Mouse (Mus musculus) stomach, embryonic 16.5 days (tissue): ENCODE measurements around the gene Hmgcll1. TPM values are rescaled to one million over a fixed set of nuclear protein-coding genes. Genes with fewer than 3 reads are reported as not detected.

Experiments
- ATAC-seq: fragments of 200-750 bp; cut with Nextera tagmentation; 2 replicates; pipeline ENCODE4 v1.8.0; 2017; ENCODE audit warnings: moderate number of reproducible peaks, moderate TSS enrichment; ENCODE audit not compliant: insufficient read depth, low FRiP score
- H3K27ac ChIP-seq: fragments of 300-500 bp; sonication (generic); 2 replicates; pipeline ENCODE4 v1.5.1; 2014; ENCODE audit warnings: low read length
- H3K27me3 ChIP-seq: fragments of 300-500 bp; sonication (generic); 2 replicates; pipeline ENCODE4 v1.6.1; 2014; ENCODE audit warnings: low read length, control low read depth, mixed read lengths; ENCODE audit not compliant: control insufficient read depth, insufficient read depth
- H3K36me3 ChIP-seq: fragments of 300-500 bp; sonication (generic); 2 replicates; pipeline ENCODE4 v1.6.1; 2014; ENCODE audit warnings: low read length; ENCODE audit not compliant: control insufficient read depth, insufficient read depth
- H3K4me1 ChIP-seq: fragments of 300-500 bp; sonication (generic); 2 replicates; pipeline ENCODE4 v1.6.1; 2014; ENCODE audit warnings: low read length, control low read depth, mixed read lengths; ENCODE audit not compliant: control insufficient read depth, insufficient read depth
- H3K4me2 ChIP-seq: fragments of 300-500 bp; sonication (generic); 2 replicates; pipeline ENCODE4 v1.6.1; 2014; ENCODE audit warnings: low read depth, low read length, mixed read lengths
- H3K4me3 ChIP-seq: fragments of 300-500 bp; sonication (generic); replicated peaks from 2 replicates; pipeline ENCODE4 v1.5.1; 2014; ENCODE audit warnings: mild to moderate bottlenecking, low read length
- H3K9ac ChIP-seq: fragments of 300-500 bp; sonication (generic); 2 replicates; pipeline ENCODE4 v1.6.1; 2014; ENCODE audit warnings: low read length
- H3K9me3 ChIP-seq: fragments of 300-500 bp; sonication (generic); replicated peaks from 2 replicates; pipeline ENCODE4 v1.6.1; 2016; ENCODE audit warnings: low read length, control low read depth; ENCODE audit not compliant: control insufficient read depth
- WGBS: fragments of 180-500 bp; shearing (Covaris S2); extraction: QIAGEN DNeasy Blood & Tissue Kit; methylation state at CpG from one replicate; pipeline ENCODE4 v1.1.7; 2014; 5-methylcytosine and 5-hydroxymethylcytosine counted together
- polyA plus RNA-seq: library from polyadenylated mRNA; unstranded; fragments of >200 nt; fragmentation: Nextera tagmentation; extraction: Ambion mirVana; gene quantifications from 2 replicates; pipeline ENCODE4 v1.2.1, GENCODE M21; 2015

The Hmgcll1 gene
- polyA plus RNA-seq, 1 experiment from 2014 or later: 3.3 TPM

- H3K9me3 ChIP-seq: no peaks in the 10 kb centered on the region
- no peaks in the 10 kb centered on the region for H3K36me3 ChIP-seq
- no peak for ATAC-seq
- H3K27ac ChIP-seq: peak overlapping the region; percentile 10; the same call in 1 of the 2 replicates
- no peak overlapping the region for H3K4me2 ChIP-seq
- H3K4me3 ChIP-seq: no peak overlapping the region
- no peak overlapping the region for H3K9ac ChIP-seq
- peaks cover 11% of the 10 kb centered on the region; the same call in 1 of the 2 replicates for H3K4me1 ChIP-seq
- WGBS: 27% methylated on average over 6 of the region's 6 CpGs
- no peaks in the 10 kb centered on the region for H3K27me3 ChIP-seq
Observed at GRCm38 (mm10) chr9:76007342-76007970, 7.2 kb upstream of the Hmgcll1 start.

GRCm38 (mm10) chr9:76013789-76014188, 866 bp upstream of the Hmgcll1 start:
- Histone ChIP-seq H3K27me3 (no peaks in the 10 kb centered on the region), H3K4me3 (no peak overlapping the region), H3K4me1 (0 out of 2 replicates have a peak, but pooled peaks cover 5% of the 10 kb centered on the region), H3K36me3 (no peaks in the 10 kb centered on the region), H3K4me2 (no peak overlapping the region), H3K27ac (no peak overlapping the region), H3K9me3 (no peaks in the 10 kb centered on the region), H3K9ac (no peak overlapping the region)
- ATAC-seq: no peak
- WGBS: 63% methylated on average over 6 of the region's 6 CpGs

- H3K36me3 ChIP-seq: no peaks in the 10 kb centered on the region
- H3K9ac ChIP-seq: no peak overlapping the region
- H3K9me3 ChIP-seq: no peaks in the 10 kb centered on the region
- H3K4me3 ChIP-seq: no peak overlapping the region
- no peak overlapping the region for H3K27ac ChIP-seq
- no peak for ATAC-seq
- H3K4me2 ChIP-seq: no peak overlapping the region
- WGBS: 83% methylated on average over 5 of the region's 5 CpGs
- H3K27me3 ChIP-seq: no peaks in the 10 kb centered on the region
- 0 out of 2 replicates have a peak, but pooled peaks cover 5% of the 10 kb centered on the region for H3K4me1 ChIP-seq
Observed at GRCm38 (mm10) chr9:76015971-76016370, 1.3 kb downstream of the Hmgcll1 start.

GRCm38 (mm10) chr9:76016506-76016905, 1.9 kb downstream of the Hmgcll1 start:
- no peak overlapping the region for H3K4me2 ChIP-seq
- no peak overlapping the region for H3K9ac ChIP-seq
- no peak overlapping the region for H3K27ac ChIP-seq
- 0 out of 2 replicates have a peak, but pooled peaks cover 5% of the 10 kb centered on the region for H3K4me1 ChIP-seq
- 84% methylated on average over 10 of the region's 10 CpGs for WGBS
- H3K4me3 ChIP-seq: no peak overlapping the region
- no peaks in the 10 kb centered on the region for H3K9me3 ChIP-seq
- no peaks in the 10 kb centered on the region for H3K36me3 ChIP-seq
- H3K27me3 ChIP-seq: no peaks in the 10 kb centered on the region
- ATAC-seq: no peak

- H3K36me3 ChIP-seq: no peaks in the 10 kb centered on the region
- no peaks in the 10 kb centered on the region for H3K27me3 ChIP-seq
- H3K4me3 ChIP-seq: no peak overlapping the region
- WGBS: 65% methylated on average over 5 of the region's 5 CpGs
- peak overlapping the region; percentile 64 for H3K27ac ChIP-seq
- H3K4me2 ChIP-seq: peak overlapping the region; percentile 4; the same call in 1 of the 2 replicates
- no peak overlapping the region for H3K9ac ChIP-seq
- H3K9me3 ChIP-seq: no peaks in the 10 kb centered on the region
- ATAC-seq: peak; percentile 44; the same call in 1 of the 2 replicates
- H3K4me1 ChIP-seq: peaks cover 6% of the 10 kb centered on the region; the same call in 1 of the 2 replicates
Observed at GRCm38 (mm10) chr9:76023551-76023973, 8.9 kb downstream of the Hmgcll1 start.

- Histone ChIP-seq H3K4me1 (peaks cover 6% of the 10 kb centered on the region; the same call in 1 of the 2 replicates), H3K9ac (peak overlapping the region; percentile 39; the same call in 1 of the 2 replicates), H3K4me3 (no peak overlapping the region), H3K9me3 (no peaks in the 10 kb centered on the region), H3K27ac (peak overlapping the region; percentile 93), H3K36me3 (no peaks in the 10 kb centered on the region), H3K4me2 (0 out of 2 replicates have a peak overlapping the region, but pooled peaks have one; percentile 19), H3K27me3 (no peaks in the 10 kb centered on the region)
- WGBS: 42% methylated on average over 5 of the region's 5 CpGs
- ATAC-seq: peak; percentile 74
Observed at GRCm38 (mm10) chr9:76024277-76025246, 9.9 kb downstream of the Hmgcll1 start.

- Histone ChIP-seq H3K4me3 (no peak overlapping the region), H3K9ac (no peak overlapping the region), H3K4me2 (no peak overlapping the region), H3K4me1 (no peaks in the 10 kb centered on the region), H3K36me3 (no peaks in the 10 kb centered on the region), H3K9me3 (no peaks in the 10 kb centered on the region), H3K27ac (no peak overlapping the region), H3K27me3 (no peaks in the 10 kb centered on the region)
- ATAC-seq: no peak
- WGBS: 68% methylated on average over 16 of the region's 16 CpGs
Observed at GRCm38 (mm10) chr9:76029471-76030199, 15.0 kb downstream of the Hmgcll1 start.

GRCm38 (mm10) chr9:76035058-76035457, 20.4 kb downstream of the Hmgcll1 start:
- Histone ChIP-seq H3K9me3 (no peaks in the 10 kb centered on the region), H3K27ac (no peak overlapping the region), H3K9ac (no peak overlapping the region), H3K4me2 (no peak overlapping the region), H3K27me3 (no peaks in the 10 kb centered on the region), H3K36me3 (no peaks in the 10 kb centered on the region), H3K4me3 (no peak overlapping the region), H3K4me1 (no peaks in the 10 kb centered on the region)
- no peak for ATAC-seq
- WGBS: 50% methylated on average over 7 of the region's 7 CpGs
